Mouse (Mus musculus) v-Abl transformed pro-B cells (cell line): ENCODE data around the gene Olfr385.
"Not testable (repeated sequence)": the region's sequence is repeated elsewhere in the genome, so short reads cannot be mapped to it uniquely, and the experiment has no call there.

Experiments
- in situ Hi-C, 2 experiments: fragments of 400-800 bp; cut with MboI; formaldehyde crosslinking; loops; one replicate each; pipeline ENCODE4 v1.15.1; 2025; ENCODE audit not compliant: unreplicated experiment in 2 of 2

Olfr385 gene

DNA sequence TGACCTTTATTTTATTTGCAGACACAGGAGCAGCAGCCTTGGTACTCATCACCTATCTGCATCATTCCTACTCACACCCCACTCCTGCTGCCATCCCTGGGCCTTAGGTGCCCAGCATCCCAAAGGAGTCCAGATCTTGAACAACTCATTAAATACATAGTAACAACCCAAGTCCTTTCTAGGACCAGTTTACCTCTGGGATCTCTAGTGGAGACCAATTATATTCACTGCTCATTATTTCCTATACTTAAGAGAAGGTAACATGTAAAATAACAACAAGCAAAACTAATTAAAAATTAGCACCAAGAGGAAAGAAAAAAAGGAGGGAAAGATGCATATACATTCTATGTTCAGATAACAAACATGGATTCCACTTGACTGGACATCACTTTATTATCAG, at the start of gene Olfr385:
TSS of gene Olfr385 (minus strand) at position 101 of the 400 bp plus-strand sequence.
- in situ Hi-C loops = no loop called here

DNA sequence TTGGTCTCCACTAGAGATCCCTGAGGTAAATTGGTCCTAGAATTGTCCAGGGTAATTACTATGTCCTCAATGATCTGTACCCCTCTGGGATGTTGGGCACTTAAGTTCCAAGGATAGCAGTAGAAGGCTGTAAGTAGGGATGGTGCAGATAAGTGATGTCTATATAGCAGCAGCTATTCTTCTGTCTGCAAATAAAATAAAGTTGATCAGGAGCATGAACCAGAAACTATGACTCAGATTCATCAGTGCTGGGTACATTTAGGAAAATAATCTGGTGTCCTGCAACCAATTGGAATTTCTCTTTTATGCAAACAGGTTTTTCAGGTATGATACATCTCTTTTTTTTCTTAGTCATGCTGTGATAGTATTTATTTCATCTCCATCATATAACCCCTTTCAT, 5.5 kb upstream of the Olfr385 start, which contains the start of gene Olfr384:
TSS of gene Olfr384 (plus strand) at position 301 of the 400 bp plus-strand sequence.
- in situ Hi-C loops = no loop called here

GRCm38 (mm10) chr11:73583188-73583587, 9.6 kb downstream of the Olfr385 start:
- in situ Hi-C loops = not testable (repeated sequence)

- in situ Hi-C loops = no loop called here
Measured at GRCm38 (mm10) chr11:73579871-73580270, 12.9 kb downstream of the Olfr385 start.
